Mouse (Mus musculus) frontal cortex, postnatal 10 days (tissue): ENCODE data around the gene Msrb3.

Experiments
- DNase-seq, 2 experiments: peaks; one replicate each; pipeline ENCODE4 v3.0.0; 2022; ENCODE audit warnings: low spot score in 2 of 2, mixed read lengths in 1 of 2

Msrb3 gene

DNA sequence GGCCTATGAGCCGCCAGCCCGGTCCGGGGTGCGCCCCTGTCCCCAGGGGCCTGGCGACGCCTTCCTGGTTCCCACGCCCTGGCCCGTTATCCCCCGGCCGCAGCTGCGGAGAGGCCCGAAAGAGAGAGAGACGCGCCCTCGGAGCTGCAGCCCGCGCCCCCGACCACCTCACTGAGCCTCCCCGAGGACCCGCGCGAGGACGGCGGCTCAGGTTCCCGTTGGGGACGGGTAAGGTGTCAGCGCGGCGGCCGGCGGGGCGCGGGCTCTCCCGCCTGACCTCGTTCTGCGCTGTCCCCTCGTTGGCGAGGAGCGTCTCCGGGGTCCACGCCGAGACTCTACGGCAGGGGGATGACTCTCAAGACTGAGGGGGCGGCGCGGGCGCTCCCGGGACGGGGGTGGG is 544 bp downstream of the Msrb3 start:
- no peak for DNase-seq

DNA sequence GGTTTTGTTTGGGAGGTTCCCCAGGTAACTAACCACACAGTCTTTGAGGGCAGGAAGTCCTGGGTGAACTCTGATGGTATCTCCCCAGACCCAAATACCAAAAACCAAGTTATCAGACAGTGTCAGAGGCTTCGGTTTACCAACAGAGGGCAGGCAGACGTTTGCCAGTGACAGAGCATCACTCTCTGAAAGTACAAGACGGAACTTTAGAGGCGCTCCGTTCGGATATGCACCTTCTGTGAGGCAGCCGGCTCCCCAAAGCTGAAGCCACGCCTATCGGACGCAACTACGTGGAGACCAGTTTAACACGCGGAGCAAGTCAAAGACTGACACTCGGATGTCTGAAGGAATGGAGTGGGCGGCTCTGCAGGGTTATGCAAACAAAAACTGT is 3.0 kb downstream of the Msrb3 start:
- DNase-seq, result no peak

DNA sequence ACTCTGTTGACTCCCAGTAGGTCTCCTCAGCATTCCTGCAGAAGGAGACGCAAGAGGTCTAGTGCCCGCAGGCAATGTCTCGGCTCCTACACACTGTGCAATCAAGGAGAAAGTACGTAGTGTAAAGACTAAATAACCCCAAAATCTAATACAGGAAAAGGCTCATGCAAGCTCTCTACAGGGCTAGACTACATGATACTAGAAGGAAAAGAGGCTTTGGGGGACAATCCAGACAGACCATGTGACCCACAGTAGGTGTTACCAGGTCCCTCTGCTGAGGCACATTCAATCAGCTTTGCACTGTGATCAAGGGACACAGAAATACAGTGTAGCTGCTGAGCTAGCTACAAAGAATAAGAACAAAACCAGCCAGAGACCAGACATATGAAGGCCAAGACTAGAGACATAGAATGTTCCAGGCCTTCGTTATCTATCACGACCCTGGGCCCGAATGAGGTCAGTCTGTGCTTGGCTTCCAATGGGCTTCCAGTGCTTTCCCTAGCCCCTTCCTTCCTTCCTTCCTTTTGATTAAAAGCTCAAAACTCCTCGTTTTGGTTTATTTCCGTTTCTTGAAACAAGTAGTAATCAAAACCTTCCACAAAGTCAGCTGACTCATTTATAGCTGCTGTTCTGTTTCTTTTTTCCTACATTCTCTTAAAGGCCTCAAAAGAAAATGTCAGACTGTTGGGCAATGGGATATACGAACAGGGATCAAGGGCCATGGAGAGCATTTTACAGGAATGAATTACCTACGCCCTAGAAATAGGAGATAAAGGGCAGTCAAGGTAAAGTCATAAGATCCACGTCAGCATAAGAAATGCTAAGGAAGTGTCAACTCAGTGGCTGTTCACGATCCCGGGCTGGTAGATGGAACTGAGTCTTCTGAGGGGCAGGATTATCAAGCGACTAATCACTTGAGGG is 3.7 kb downstream of the Msrb3 start:
- DNase-seq, result no peak

DNA sequence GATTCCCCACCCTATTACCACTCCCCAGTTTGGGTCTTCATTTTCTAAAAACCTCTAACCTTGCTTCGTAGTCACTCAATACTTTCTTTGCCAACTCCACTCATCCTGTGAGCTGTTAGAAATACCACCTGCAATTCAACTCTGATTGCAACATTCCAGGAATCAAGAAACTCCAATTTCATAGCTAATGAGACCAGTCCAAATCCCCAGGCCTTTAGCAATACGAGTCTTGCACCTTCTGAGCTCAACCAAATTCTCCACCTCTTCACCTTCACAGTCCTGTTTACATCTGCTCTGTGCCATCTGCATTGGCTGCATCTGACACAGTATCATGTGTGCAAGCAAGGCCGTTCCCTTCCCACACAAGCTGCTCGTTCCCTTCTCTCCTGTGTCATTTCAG is 5.0 kb downstream of the Msrb3 start:
- DNase-seq, result no peak

- no peak for DNase-seq
These were observed 7.8 kb downstream of the Msrb3 start for GRCm38 (mm10) chr10:120891131-120891530.

- DNase-seq, result no peak
These were observed 8.3 kb downstream of the Msrb3 start for GRCm38 (mm10) chr10:120890592-120890991.

GRCm38 (mm10) chr10:120888531-120888930 is 10.4 kb downstream of the Msrb3 start:
- DNase-seq, result no peak

DNA sequence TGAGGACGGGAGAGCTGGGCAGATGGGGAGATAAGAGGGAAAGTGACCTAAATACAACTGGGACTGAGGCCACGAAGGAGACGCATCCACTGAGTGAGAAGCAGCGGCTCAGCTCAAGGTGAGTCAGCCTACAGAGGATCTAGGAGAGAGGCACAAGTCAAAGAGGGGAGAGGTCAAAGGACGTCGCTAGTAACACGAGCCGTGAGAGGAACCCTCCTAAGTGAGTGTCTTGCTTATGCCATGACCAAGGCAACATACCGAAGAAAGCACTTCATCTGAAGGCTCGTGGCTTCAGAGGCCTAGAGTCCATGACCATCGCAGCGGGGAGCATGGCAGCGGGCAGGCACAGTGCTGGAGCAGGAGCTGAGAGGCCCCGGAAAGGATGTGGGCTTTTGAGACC is 14.7 kb downstream of the Msrb3 start:
- DNase-seq, result no peak

DNA sequence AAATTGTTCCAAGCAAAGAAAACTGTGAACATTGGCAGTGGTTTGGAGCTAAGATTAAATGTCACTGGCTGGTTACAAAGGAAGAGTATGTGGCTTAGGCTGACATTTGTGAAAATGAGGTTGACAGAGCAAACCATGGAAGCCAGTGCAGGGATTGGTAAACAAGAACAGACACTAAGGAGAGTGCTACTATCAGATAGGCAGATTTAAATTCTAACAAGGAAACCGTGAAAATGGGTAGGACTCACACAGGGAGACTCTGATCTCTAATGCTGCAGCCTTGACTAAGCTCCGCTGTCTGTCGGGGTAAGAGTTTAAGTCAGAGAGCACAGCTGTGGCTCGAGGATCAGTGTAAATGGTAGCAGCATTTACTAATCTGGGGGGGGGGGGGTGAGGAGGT is 15.2 kb downstream of the Msrb3 start:
- no peak for DNase-seq

- DNase-seq, result no peak
These were observed 15.9 kb downstream of the Msrb3 start for GRCm38 (mm10) chr10:120883069-120883415.

DNA sequence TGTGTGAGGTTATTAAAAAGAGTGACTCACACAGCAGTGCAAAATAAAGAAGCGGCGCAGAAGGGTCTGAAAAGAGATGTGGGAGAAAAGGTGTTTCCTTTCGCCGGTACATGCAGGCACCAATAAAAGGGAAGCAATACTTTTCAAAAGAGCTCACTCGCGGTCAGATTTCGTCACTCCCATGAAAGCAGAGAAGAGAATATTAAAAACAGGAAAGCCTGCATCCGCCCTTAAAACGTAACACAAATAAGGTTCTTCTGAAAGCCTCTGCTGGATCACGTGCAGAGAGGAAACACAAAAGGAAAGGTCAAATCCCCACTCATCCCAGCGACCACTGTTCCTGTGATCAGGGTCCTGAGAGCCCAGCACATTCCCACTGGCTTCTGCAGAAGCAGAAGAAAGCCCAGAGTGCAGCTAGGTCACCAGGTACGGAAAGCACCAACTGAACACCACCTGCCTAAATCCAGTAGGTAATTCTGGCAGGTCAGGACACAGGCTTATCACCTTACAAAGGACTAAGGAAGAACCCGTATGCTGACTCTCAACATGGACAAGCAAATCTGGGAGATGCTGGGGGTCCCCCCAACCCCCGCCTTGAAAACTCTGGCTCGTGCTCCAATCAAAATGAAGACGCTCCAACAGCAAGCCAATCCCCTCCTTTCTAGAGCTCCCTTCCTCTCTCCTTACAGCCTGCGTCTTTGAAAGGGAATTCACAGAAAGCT is 16.4 kb downstream of the Msrb3 start:
- DNase-seq, result peak in 1 of 2 experiments; percentile 36

DNA sequence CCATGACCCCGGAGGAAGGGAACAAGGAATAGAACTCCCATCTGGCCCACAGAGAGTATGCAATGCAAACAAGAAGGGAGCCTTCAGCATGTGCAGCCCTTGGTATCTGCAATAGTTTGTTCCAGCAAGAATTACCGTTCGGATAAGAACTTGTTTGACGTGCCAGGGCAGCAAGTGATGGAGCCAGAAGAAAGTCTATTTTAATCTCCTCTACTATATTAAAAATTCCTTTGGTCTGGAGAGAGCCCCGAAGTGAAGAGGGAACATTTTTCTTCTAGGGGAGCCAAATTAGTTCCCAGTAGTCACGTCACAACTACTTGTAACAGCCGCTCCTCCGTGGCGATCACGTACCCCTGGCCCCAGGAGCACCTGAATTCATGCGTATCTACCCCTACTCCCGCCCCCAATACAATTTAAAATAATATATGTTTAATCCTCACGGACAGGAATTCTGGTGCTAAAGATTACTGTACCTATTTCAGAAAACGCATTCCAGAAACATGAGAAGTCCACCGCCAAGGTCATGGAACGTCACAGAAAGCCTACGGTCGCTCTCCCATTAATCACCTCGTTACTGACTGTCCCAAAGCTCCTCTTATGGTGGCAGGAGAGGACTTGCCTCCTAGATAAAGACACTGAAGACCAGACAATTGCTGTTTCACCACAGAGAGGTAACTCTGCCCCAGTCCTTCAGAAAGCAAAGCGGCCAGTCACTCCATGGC is 22.2 kb downstream of the Msrb3 start:
- no peak for DNase-seq

GRCm38 (mm10) chr10:120875672-120876463 is 23.0 kb downstream of the Msrb3 start:
- peak; percentile 76 to 84 for DNase-seq

DNA sequence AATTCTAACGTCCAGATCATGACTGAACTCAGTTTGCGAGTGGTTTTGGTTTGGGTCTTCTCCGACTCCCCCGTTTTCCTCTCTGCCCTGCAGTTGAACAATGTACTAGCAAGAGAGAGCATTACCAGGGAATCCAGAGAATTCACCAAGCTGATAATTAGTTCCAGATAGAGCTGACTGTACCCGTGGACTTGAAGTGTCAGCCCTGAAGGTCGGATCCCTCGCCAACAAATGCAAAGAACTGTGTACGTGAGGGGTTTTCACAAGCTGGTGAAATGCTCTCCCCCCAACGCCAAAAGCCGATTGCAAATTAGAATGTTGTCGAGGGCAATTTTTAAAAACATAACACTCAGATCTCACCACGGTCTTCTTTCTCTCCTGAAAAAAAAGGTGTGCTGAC is 24.6 kb downstream of the Msrb3 start:
- DNase-seq, result no peak

- no peak for DNase-seq
These were observed 25.2 kb downstream of the Msrb3 start for GRCm38 (mm10) chr10:120873646-120874201.

DNA sequence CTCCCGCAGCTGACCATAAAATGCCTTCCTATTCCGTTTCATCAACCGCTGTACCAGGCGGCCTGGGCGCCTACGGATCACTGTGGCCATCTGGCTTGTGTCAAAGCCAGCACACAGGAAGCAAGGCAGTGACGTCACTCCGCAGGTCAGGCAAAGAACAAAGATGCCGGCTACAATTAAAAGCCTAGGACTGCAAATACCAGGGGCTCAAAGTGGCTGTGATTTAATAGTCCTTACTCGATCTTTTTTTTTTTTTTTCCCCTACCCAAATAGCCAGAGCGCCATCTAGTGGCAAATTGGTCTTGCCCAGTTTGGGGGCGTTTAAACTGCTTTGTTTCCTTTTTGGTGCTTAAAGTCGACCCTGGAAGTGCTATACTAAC is 26.4 kb downstream of the Msrb3 start:
- DNase-seq, result no peak

DNA sequence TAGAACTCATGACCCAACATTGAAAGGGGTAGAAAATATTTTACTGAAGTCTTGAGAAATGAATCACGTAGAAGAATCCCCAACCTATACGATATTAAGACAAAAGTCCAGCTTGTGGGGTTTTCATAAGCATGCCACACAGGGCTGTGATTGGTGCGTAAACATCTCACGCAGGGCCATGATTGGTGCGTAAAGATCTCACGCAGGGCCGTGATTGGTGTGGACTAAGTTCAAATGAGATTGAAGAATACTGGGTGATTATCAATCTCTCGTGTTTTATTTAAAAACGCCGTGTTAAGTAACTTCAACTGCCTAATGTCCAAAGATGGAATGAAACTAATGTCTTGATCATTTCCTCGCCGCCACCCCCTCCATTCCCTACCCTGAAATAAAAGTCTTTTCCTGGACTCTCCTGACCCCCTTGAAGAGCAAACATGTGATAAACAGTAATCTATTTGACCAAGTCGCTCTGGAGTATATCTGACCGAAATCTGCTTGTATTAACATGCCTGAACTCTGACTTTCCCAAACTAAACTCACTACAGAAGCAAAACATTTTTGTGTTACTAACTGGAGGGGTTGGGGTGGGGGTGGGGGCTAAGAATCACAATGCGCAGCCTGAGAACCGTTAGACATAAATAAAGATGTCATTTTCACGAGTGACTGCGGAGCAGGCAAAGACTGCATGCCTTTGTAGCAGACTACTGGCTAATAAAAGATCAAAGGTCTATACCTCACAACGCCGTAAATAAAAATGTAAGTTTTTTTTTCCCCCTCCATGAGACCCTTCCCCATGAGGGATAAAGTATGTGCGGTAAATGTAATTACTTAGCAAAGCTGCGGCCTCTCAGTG is 27.0 kb downstream of the Msrb3 start:
- DNase-seq, result no peak

DNA sequence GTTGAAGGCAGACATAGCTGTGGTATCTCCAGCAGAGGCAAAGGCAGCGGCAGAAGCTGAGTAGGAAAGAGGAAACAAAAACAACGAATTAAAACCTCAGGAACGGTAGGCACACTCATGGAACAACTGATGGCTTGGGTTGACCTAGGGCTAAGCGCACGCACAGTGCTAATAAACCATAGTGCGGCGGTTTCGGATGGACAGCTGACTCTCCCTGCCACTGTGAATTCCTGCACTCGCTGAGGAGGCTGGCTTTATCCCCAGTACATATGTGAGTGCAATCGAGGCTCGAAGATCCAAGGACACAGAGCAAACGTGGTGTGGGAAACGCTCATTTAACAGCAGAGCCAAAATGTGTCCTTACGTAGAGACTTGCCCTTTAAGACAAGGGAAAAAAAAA is 27.8 kb downstream of the Msrb3 start:
- DNase-seq, result no peak

GRCm38 (mm10) chr10:120869241-120869775 is 29.6 kb downstream of the Msrb3 start:
- DNase-seq, result no peak

- peak in 1 of 2 experiments; percentile 59 for DNase-seq
These were observed 34.5 kb downstream of the Msrb3 start for GRCm38 (mm10) chr10:120864446-120864845.
